Comparison of ENCODE assay signal across 10 mouse cellular contexts in the genomic region with DNA sequence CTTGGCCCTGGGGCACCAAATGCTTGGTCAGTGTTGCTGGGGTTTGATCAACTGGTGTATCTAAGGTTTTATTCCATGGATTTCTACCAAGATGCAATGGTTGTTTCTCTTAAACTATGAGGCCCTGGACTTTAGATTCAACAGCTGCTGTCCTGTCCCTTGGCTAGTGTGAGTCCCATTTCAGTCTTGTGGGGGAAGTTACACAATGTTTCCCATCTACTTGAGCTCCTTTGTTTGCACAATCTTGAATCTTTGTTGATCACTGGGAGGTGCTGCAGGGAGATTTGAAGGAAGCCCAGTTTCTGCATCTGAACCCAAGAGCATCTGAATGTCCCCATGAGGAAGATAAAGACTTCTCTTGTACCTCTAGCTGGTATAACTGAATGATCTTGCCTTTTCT.
"Had no signal": no experiment of that assay in that cellular context is flagged by ENCODE, and none has a peak within 500 bp of the region (broad histone marks: within the 10 kb centered on the region; RNA-seq: fewer than 3 reads in every experiment).

No protein-coding gene starts in this region.

- DNase-seq: kidney, adult 9 months; kidney, postnatal 14 days; kidney, postnatal 4 days; left cerebral cortex, postnatal 4 days; liver, postnatal 0 days; lung, embryonic 14.5 days; right cerebral cortex, adult 18-20 months; right cerebral cortex, postnatal 14 days; thymus, adult 18-20 months; thymus, postnatal 36 days had no signal
